Mouse (Mus musculus): ENCODE measurements around the gene Ubl4b.

GRCm38 (mm10) chr3:107503716-107504115 is 51.2 kb downstream of the Ubl4b start:
- TF ChIP-seq CTCF (IDR thresholded peaks at IDR 0.05; ENCODE audit: control insufficient read depth, insufficient read depth, insufficient read length): no peak
- TF ChIP-seq USF1 (IDR thresholded peaks at IDR 0.05; ENCODE audit: low read depth): no peak
- no peak for TF ChIP-seq FOSL1 (IDR thresholded peaks at IDR 0.05; ENCODE audit: insufficient read depth, low read length, poor library complexity, severe bottlenecking)
- no peak for TF ChIP-seq CEBPB (IDR thresholded peaks at IDR 0.05; ENCODE audit: low read depth)
- no peak for TF ChIP-seq MYOG (IDR thresholded peaks at IDR 0.05; ENCODE audit: control insufficient read depth, extremely low read depth, insufficient read length)
- no peak for TF ChIP-seq MAX (IDR thresholded peaks at IDR 0.05)
